Mouse (Mus musculus) neural tube, embryonic 10.5 days (tissue): Measurements from ENCODE around the gene Mfsd6.
A peak's percentile ranks its signal among the peaks of the same experiment; 100 is the strongest.

Experiments
- DNase-seq: peaks from one replicate; pipeline ENCODE4 v3.0.0-alpha.2; 2017; ENCODE audit warnings: low spot score; ENCODE audit errors: extremely low spot score

Gene Mfsd6

DNA sequence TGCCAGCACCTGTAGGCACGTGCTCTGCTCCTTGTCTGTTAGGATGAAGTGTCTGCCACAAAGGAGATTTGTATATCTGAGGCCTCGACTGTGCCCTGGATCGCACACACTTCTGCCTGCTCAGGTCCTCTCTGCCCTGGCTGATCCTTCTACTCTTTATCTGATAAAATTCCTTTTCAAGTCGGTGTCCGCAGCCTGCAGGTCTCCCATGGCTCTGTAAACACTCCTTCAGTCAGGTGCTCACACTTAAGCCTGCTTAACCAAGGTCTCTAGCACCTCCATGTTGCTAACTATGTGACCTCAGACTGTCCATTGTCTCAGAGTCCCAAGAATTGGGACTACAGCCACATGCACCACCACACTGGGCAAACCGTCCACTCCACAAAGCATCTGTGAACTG is 87.0 kb downstream of the Mfsd6 start:
- DNase-seq = no peak

DNA sequence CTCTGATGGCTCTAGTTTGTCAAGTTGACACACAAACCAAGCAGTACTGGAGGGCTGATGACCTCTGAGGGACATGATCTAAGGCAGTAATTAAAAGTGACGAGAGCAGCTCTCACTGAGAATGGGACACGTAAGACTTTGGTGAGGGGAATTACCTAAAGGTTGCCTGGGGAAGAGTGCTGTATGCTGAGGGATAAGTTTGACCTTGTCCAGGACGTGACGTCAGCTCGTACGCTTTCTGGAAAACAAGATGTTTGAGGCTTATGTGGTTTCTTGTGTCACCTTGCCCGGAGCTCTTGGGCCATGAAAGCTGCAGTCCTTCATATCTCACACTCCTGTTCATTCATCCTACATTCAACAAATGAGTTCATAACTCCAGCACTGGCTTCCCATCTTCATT is 88.2 kb downstream of the Mfsd6 start:
- DNase-seq = no peak

DNA sequence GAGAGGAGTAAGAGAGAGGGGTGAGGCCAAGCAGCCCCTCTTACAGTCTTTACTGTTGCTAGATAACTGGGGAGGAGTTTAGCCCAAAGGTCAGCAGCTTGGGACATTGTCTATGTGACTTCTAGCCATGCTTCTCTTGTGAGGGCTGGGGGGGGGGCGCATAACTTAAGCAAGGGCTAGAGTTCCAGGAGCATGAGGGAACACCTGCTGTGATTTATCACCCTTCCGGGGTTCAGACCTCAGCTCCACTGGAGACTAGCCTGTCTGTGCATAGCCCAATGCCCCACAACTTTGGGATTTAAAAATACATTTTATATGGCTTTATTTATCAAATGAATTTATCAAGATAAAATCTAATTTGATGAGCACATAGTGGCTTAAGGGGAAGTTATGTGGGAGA is 89.2 kb downstream of the Mfsd6 start:
- no peak for DNase-seq

DNA sequence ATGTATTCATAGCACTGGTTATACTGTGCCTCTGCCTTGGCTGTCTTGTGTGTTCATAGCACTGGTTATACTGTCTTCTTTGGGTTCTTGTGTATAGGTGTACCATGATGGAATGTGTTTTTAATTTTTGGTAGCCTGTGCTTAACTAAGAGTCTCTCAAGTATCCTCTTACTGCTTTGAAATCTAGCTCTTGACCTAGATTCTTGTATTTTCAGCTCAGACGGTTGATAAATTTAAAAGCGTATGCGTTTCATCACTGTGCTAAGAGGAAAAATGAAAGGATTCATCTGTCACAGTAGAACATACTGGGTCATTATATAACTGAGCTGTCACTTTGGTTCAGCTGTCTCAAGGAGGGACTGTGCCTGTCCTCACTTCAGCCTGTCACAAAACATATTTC is 91.3 kb downstream of the Mfsd6 start:
- DNase-seq = no peak

- DNase-seq = no peak
Observed at GRCm38 (mm10) chr1:52634251-52634650, 93.0 kb downstream of the Mfsd6 start.

- no peak for DNase-seq
Observed at GRCm38 (mm10) chr1:52631570-52631969, 95.7 kb downstream of the Mfsd6 start.

GRCm38 (mm10) chr1:52630937-52631299 is 96.3 kb downstream of the Mfsd6 start:
- DNase-seq = no peak

- DNase-seq = peak; percentile 95
Observed at GRCm38 (mm10) chr1:52630248-52630936, 96.9 kb downstream of the Mfsd6 start, which contains the start of gene Nemp2. Nemp2 (plus strand) TSS chr1:52630703.

DNA sequence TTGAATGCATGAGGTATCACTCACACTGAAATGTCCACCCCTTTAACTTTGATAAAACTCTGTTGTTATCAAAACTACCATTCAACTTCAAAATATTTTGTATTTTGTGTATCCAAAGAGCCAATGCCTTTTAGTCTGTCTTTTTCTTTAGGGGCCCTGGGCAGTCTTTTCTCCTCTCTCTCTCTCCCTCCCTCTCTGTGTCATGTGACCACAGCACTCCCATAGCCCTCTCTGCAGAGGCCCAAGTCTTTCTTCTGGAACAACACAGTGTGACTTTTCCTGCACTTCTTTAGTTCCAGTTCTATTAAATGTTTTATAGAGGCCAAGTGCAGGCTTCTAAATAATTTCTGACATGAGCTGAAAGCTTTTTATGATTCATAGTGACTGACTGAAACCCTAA is 106.8 kb downstream of the Mfsd6 start:
- no peak for DNase-seq

GRCm38 (mm10) chr1:52618217-52618616 is 109.0 kb downstream of the Mfsd6 start:
- no peak for DNase-seq

DNA sequence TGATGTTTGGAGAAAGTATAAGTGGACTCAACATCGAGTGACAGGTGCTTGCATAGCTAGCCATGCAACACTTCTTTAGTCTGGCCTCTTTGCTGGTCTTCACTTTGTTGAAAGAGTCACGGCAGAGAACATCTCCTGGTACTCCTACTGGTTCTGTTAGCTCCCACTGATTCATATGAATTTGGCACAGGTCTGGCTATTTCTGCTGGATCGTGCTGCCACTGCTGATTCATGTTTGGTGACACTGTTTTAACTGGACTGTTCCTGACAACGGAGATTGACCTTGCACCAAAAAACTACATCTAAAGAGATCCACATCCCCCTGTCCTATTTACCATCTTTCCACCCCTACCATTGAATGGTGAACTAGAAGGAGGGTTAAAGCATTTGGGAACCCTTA is 118.8 kb downstream of the Mfsd6 start:
- no peak for DNase-seq

- DNase-seq = no peak
Observed at GRCm38 (mm10) chr1:52607700-52608099, 119.6 kb downstream of the Mfsd6 start.
